12 mouse cellular contexts compared by ENCODE assay signal in genomic region chr9:51441773-51442381, GRCm38 (mm10).
DNase-seq lines count a peak whose midpoint lies in the region; ATAC-seq lines count a peak whose summit lies in the region.
"Had no signal": no experiment of that assay in that cellular context is flagged by ENCODE, and none has a peak within 500 bp of the region (broad histone marks: within the 10 kb centered on the region; RNA-seq: fewer than 3 reads in every experiment).

No protein-coding gene starts in this region.

- H3K4me3 ChIP-seq in kidney, embryonic 15.5 days (replicated peaks) = no peak overlapping the region
- H3K4me3 ChIP-seq in heart, embryonic 10.5 days = no peak overlapping the region
- H3K4me3 ChIP-seq: megakaryocyte, embryonic 14.5 days had no signal

- 19% methylated on average over 5 of the region's 5 CpGs for WGBS in kidney, embryonic 15.5 days
- WGBS in heart, embryonic 10.5 days = 64% methylated on average over 5 of the region's 5 CpGs

- H3K4me1 ChIP-seq in kidney, embryonic 15.5 days = peaks cover 16% of the 10 kb centered on the region
- H3K4me1 ChIP-seq in heart, embryonic 10.5 days = no peaks in the 10 kb centered on the region
- H3K4me1 ChIP-seq: megakaryocyte, embryonic 14.5 days had no signal

- no peak for DNase-seq in kidney, postnatal 36 days
- peak; percentile 16 for DNase-seq in gastrocnemius, adult 18-20 months (ENCODE audit: low spot score)
- peak; percentile 32 to 61 for DNase-seq in left cerebral cortex, adult 18-20 months (ENCODE audit: low spot score in 2 of 2)
- DNase-seq in retina, postnatal 1 day = peak; percentile 54
- DNase-seq in heart, embryonic 10.5 days (ENCODE audit: low spot score) = no peak
- no peak for DNase-seq in heart, postnatal 10 days
- DNase-seq: adrenal gland, postnatal 36 days; kidney, adult 2 months had no signal

- intact Hi-C loops in heart, postnatal 10 days (cut with DNase I) = no loop called here

- no peaks in the 10 kb centered on the region for H3K27me3 ChIP-seq in kidney, embryonic 15.5 days
- H3K27me3 ChIP-seq in heart, embryonic 10.5 days (ENCODE audit: insufficient read depth, poor library complexity, severe bottlenecking) = no peaks in the 10 kb centered on the region
- H3K27me3 ChIP-seq: megakaryocyte, embryonic 14.5 days had no signal

- peak overlapping the region; percentile 22; the same call in 1 of the 2 replicates for H3K27ac ChIP-seq in kidney, embryonic 15.5 days
- no peak overlapping the region for H3K27ac ChIP-seq in heart, embryonic 10.5 days

- H3K9me3 ChIP-seq in kidney, embryonic 15.5 days (replicated peaks) = no peaks in the 10 kb centered on the region
- no peaks in the 10 kb centered on the region for H3K9me3 ChIP-seq in heart, embryonic 10.5 days

- no peak overlapping the region for H3K9ac ChIP-seq in kidney, embryonic 15.5 days

- H3K36me3 ChIP-seq in kidney, embryonic 15.5 days = no peaks in the 10 kb centered on the region
- H3K36me3 ChIP-seq in heart, embryonic 10.5 days = no peaks in the 10 kb centered on the region

- H3K4me2 ChIP-seq in kidney, embryonic 15.5 days = no peak overlapping the region

- ATAC-seq in kidney, embryonic 15.5 days (replicated peaks; ENCODE audit: low FRiP score) = 0 out of 2 replicates have a peak, but pooled peaks have one; percentile 46
- ATAC-seq in erythroblast, adult 5-6 weeks (replicated peaks; ENCODE audit: low FRiP score, poor library complexity, severe bottlenecking) = no peak
- ATAC-seq: CD4-positive, CD25-positive, alpha-beta regulatory T cell, adult 4 months had no signal

Comparison
In these comparisons a context has a peak if more than half of its experiments do, and no peak if none do; other contexts are left out.
1. DNase-seq: peak in gastrocnemius, adult 18-20 months (single experiment), left cerebral cortex, adult 18-20 months (2 of 2) and retina, postnatal 1 day (single experiment); none in kidney, postnatal 36 days (0 of 2), heart, embryonic 10.5 days (single experiment) and heart, postnatal 10 days (0 of 2).